Mouse (Mus musculus): ENCODE measurements at regions not wholly inside any gene's neighbourhood (a gene's known extent, or its start where the extent isn't known, plus 50 kb on each side); places are given as distances from the start of the nearest gene placed in this dataset.
"Not testable (repeated sequence)": the region's sequence is repeated elsewhere in the genome, so short reads cannot be mapped to it uniquely, and the experiment has no call there.

- ATAC-seq (ENCODE audit: low TSS enrichment) = no peak
Observed at GRCm38 (mm10) chr7:138497771-138498170, 100.2 kb upstream of the Tcerg1l start.

- no peak for ATAC-seq (ENCODE audit: low TSS enrichment)
Observed at GRCm38 (mm10) chr7:138497202-138497601, 99.7 kb upstream of the Tcerg1l start.

DNA sequence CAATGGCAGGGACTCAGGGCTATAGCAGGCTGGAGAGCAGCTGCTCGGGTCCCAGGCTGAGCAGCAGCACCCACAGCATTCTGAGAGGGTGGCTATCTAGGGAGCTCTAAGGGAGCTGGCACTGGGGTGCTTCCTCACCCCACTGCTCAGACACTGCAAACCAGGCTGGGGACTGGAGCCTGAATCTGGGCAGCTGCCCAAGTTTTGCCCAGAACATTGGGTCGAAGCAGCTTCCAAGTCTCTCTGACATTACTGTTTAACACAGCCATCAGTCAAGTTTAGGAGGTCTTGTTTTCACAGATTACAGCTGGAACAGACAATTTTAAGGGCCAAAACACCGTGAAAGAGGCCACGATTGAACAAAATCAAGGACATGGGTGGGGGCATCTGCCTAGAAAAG, 96.1 kb upstream of the Tcerg1l start:
- no peak for ATAC-seq (ENCODE audit: low TSS enrichment)

DNA sequence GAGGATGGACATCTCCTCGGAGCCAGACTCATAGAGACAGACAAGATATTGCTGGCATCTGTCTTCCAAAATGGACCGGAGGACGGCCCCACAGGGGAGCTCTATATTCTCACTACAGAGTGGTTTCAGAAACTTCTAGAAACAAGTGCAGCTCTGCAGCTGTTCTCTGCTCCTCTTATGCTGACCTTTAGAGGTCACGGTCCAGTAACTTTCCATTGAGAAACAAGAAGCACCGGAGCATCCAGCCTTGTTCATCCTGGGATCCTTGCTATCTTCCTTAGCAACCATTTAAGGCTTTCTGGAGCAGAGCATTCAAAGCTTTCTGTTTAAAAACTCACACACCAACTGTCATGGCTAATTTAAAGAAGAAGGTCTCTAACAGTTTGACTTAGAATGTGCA, 94.7 kb upstream of the Tcerg1l start:
- ATAC-seq (ENCODE audit: low TSS enrichment) = no peak

GRCm38 (mm10) chr7:138489471-138489870, 91.9 kb upstream of the Tcerg1l start:
- ATAC-seq (ENCODE audit: low TSS enrichment) = no peak

DNA sequence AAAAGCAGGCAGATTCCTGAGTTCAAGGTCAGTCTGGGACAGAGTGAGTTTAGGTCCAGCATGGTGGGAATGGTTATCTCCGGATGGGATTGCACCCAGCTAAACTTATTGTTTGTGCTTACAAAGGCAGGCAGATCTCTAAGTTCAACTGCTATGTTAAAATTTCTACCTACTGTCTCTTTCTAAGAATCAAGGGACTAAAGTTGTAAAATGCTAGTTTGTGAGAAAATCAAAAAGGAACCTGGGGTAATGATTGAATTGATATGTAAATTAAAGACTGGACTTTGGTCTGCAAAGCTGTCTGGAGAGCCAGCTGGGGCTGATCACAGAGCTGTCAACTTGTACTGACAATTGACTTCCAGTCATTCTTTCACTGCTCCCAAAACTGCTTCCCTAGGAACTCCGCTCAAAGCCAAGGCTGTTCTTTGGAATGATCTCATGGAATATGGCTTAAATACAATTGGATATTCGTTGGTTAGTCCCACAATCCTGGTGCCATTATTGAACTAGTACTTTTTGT, 90.7 kb upstream of the Tcerg1l start:
- no peak for ATAC-seq (ENCODE audit: low TSS enrichment)

DNA sequence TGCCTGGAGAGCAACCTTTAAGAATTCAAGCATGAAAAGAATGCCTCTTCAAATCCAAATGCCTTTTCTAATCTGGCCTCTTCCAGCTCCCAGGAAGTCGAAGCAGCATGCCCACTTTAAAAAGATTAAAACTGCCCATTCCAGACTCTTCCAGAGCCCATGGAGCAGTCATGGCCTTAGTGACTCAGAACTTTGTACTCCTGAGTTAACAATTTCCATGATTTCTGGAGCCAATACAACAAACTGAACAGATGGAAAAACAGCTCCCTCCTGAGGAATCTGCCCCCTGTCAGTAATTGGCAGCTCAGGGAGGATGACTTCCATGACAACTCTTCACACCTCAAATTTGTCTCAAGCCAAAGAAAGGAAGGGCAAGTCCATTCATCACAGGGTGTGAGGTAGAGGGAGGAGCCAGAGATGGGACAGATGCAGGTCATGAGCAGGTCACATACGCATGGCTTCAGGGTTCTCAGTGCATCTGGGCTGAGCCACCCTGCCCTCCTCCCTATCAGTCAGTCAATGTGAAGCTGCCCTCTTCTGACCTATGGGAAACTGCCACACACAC, 75.4 kb upstream of the Tcerg1l start:
- no peak for ATAC-seq (ENCODE audit: low TSS enrichment)

- no peak for ATAC-seq (ENCODE audit: low TSS enrichment)
Observed at GRCm38 (mm10) chr7:138472371-138472770, 74.8 kb upstream of the Tcerg1l start.

DNA sequence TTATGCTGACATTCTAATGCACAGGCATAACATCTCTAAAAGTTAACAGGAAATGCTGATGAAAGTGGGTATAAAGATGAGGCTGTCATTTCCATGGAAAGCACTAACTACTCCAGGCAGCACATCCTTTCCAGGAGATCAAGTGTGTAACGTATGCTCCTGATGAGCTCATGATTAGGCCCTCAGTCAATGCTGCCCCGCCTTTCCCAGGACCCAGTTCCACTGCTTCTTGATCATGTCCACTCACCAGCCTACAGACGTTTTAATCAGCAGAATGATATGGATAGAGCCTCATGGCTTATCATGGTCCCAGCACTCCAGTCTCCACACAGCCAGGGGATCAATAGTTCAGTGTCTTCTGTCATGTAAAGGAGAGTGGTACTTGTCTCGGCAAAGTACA, 71.7 kb upstream of the Tcerg1l start:
- no peak for ATAC-seq (ENCODE audit: low TSS enrichment)

- ATAC-seq (ENCODE audit: low TSS enrichment) = no peak
Observed at GRCm38 (mm10) chr7:138468436-138468835, 70.9 kb upstream of the Tcerg1l start.

DNA sequence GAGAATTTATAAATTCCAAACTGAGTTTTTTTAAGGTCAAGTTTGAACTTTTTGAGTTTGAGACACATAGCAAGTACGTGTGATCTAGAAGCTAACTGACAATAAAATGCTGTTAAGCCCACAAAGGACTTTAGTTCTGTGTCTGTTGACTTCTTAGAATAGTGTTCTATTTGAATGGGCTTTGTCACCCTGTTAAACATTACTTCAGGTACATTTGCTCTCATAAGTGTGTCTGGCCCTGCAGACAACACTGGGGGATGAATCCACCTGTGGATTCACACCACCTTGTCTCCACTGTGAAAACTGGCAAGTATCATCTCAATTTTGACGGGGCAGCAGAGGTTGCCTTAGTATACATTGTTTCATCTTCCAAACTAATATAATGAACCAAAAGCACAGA, 70.5 kb upstream of the Tcerg1l start:
- no peak for ATAC-seq (ENCODE audit: low TSS enrichment)

- ATAC-seq (ENCODE audit: low TSS enrichment) = no peak
Observed at GRCm38 (mm10) chr7:138467386-138467785, 69.9 kb upstream of the Tcerg1l start.

DNA sequence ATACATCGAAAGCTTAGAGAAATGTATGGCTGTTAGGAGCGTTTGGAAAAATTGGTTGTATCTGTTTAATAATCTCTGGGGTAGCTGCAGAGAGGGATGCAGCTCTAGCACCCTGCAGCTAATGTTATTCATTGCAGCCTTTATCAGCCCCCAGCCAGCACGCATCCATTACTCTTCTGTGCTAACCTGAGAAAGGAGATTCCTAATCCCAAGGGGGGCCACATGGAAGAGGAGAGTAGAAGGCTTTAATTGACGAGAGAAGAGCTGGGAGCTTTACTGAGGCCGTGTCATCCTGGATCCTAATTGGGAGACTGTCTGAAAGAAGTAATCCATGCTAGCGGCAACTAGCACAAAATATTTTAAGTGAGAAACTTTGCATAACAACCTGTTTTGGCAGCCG, 60.4 kb upstream of the Tcerg1l start:
- no peak for ATAC-seq (ENCODE audit: low TSS enrichment)

DNA sequence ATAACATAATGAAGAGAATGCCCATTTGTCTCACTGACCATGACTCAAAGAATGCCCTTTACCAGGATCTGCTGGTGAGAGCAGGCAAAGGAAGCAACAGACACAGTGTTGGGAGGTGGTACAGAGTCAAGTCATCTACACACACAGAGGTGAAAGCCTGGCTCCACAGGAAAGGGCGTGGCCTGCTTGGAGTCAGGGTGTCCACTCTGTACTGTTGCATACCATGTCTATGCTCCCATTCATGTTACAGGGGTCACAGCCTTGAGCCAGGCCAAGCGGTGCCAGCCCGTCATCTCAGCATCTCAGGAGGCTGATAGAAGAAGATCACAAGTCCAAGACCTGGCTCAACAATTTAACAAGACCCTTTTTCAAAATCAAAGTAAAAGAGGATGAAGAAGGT, 57.8 kb upstream of the Tcerg1l start:
- no peak for ATAC-seq (ENCODE audit: low TSS enrichment)

GRCm38 (mm10) chr7:138454498-138455225, 57.1 kb upstream of the Tcerg1l start:
- ATAC-seq (ENCODE audit: low TSS enrichment) = not testable (repeated sequence)

GRCm38 (mm10) chr7:138451321-138451720, 53.8 kb upstream of the Tcerg1l start:
- ATAC-seq (ENCODE audit: low TSS enrichment) = peak; percentile 88

DNA sequence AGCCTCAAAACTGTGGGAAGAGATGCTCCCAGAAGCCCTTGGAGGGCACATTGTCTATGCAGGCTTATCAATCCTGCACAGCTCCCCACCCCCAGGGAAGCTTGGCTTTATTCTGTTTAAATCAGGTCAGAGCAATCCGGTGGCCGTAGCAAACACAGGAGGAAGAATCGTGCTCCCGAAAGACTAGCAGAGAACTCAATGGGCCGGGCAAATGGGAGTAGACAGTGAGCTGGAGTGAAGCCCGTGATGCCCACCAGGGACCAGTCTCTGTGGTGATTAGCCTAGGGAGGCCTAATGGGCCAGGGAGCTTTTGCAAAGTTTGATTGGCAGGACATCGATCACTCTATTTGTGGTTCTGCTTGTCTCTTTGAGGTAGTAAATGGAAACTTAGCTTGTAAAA, 51.0 kb upstream of the Tcerg1l start:
- ATAC-seq (ENCODE audit: low TSS enrichment) = no peak
